Mouse (Mus musculus): ENCODE measurements around the gene H2afj. TPM values are rescaled to one million over a fixed set of nuclear protein-coding genes. Genes with fewer than 3 reads are reported as not detected.

H2afj gene
- polyA plus RNA-seq (2014; fragmentation: Nextera tagmentation; extraction: Ambion mirVana) = 186 and 193 TPM in 2 replicates

DNA sequence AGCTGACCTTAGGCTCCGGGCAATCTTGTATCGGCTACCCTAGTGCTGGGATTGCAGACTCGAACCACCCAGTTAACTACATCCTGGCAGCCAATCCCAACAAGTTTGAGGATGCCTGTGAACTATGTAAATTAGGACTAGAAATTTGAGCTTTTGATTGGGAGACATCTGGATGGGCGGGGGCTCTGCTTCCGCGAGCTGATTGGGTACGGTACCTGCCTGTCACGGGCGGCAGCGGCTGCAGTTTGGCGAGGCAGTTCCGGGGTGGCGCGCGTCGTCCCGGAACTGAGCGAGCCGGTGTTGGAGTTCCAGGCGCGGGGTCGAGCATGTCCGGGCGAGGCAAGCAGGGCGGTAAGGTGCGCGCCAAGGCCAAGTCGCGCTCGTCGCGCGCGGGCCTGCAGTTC lies at the start of gene H2afj:
Gene H2afj (plus strand): TSS at position 231 of the 404 bp plus-strand sequence.
- Histone ChIP-seq H3K4me2 (peak within 1 kb of the TSS; percentile 72), H3K4me1 (replicated peaks; ENCODE audit: control insufficient read depth, insufficient read depth, low read length) (peaks cover 11% of the 10 kb centered on the region), H3K4me3 (ENCODE audit: low read depth, low read length) (peak within 1 kb of the TSS; percentile 73), H3K27ac (ENCODE audit: low read depth, low read length) (peak within 1 kb of the TSS; percentile 76), H3K36me3 (ENCODE audit: control insufficient read depth, insufficient read depth, low read length) (peaks cover 2% of the 10 kb centered on the region; the same call in 1 of the 2 replicates), H3K9me3 (ENCODE audit: control insufficient read depth, low read length) (no peaks in the 10 kb centered on the region), H3K9ac (ENCODE audit: low read depth, low read length) (peak within 1 kb of the TSS; percentile 88), H3K27me3 (replicated peaks; ENCODE audit: control insufficient read depth, insufficient read depth, low read length) (no peaks in the 10 kb centered on the region)
- ATAC-seq (replicated peaks; ENCODE audit: low FRiP score) = peak; percentile 77
- DNase-seq (ENCODE audit: low spot score) = peak; percentile 99
- WGBS = 0% methylated on average over 34 of the region's 34 CpGs

GRCm38 (mm10) chr6:136763912-136764311 lies 44.1 kb upstream of the H2afj start:
- WGBS = 52% methylated on average over 1 of the region's 1 CpGs
- H3K9me3 ChIP-seq (ENCODE audit: control insufficient read depth, low read length) = no peaks in the 10 kb centered on the region
- ATAC-seq (replicated peaks; ENCODE audit: low FRiP score) (no peak), DNase-seq (ENCODE audit: low spot score) (no peak)
- no peak overlapping the region for H3K4me2 ChIP-seq
- no peak overlapping the region for H3K27ac ChIP-seq (ENCODE audit: low read depth, low read length)
- H3K4me1 ChIP-seq (replicated peaks; ENCODE audit: control insufficient read depth, insufficient read depth, low read length) = no peaks in the 10 kb centered on the region
- no peaks in the 10 kb centered on the region for H3K36me3 ChIP-seq (ENCODE audit: control insufficient read depth, insufficient read depth, low read length)
- no peak overlapping the region for H3K4me3 ChIP-seq (ENCODE audit: low read depth, low read length)
- no peaks in the 10 kb centered on the region for H3K27me3 ChIP-seq (replicated peaks; ENCODE audit: control insufficient read depth, insufficient read depth, low read length)
- no peak overlapping the region for H3K9ac ChIP-seq (ENCODE audit: low read depth, low read length)

DNA sequence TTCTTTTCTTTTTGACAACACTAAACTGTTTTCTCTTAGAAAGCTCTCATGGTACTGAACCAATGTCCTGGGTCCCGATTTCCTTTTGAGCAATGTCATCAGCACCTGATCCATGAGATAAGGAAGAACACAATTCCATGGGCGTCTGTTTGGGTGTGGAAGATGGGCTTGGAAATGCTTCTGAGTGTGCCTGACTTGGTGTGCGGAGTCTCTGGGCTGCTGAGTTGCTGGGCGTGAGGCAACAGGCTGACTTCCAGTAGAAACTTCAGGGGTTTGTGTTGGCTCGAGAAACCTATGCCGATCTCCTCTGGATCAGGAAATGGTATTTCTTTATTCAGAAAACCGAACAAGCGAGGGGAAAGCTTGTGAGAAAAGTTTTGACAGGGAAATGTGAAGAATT lies 38.9 kb upstream of the H2afj start:
- H3K27ac ChIP-seq (ENCODE audit: low read depth, low read length) = no peak overlapping the region
- no peak overlapping the region for H3K4me3 ChIP-seq (ENCODE audit: low read depth, low read length)
- H3K36me3 ChIP-seq (ENCODE audit: control insufficient read depth, insufficient read depth, low read length) = no peaks in the 10 kb centered on the region
- no peaks in the 10 kb centered on the region for H3K9me3 ChIP-seq (ENCODE audit: control insufficient read depth, low read length)
- no peaks in the 10 kb centered on the region for H3K4me1 ChIP-seq (replicated peaks; ENCODE audit: control insufficient read depth, insufficient read depth, low read length)
- DNase-seq (ENCODE audit: low spot score) = no peak
- H3K27me3 ChIP-seq (replicated peaks; ENCODE audit: control insufficient read depth, insufficient read depth, low read length) = no peaks in the 10 kb centered on the region
- no peak overlapping the region for H3K9ac ChIP-seq (ENCODE audit: low read depth, low read length)
- ATAC-seq (replicated peaks; ENCODE audit: low FRiP score) = no peak
- no peak overlapping the region for H3K4me2 ChIP-seq
- WGBS = 77% methylated on average over 8 of the region's 8 CpGs

- H3K9me3 ChIP-seq (ENCODE audit: control insufficient read depth, low read length) = no peaks in the 10 kb centered on the region
Observed at GRCm38 (mm10) chr6:136769859-136770258, 38.2 kb upstream of the H2afj start.

GRCm38 (mm10) chr6:136776392-136776791 lies 31.7 kb upstream of the H2afj start:
- DNase-seq (ENCODE audit: low spot score) (no peak), ATAC-seq (replicated peaks; ENCODE audit: low FRiP score) (no peak)
- Histone ChIP-seq H3K4me2 (no peak overlapping the region), H3K27me3 (replicated peaks; ENCODE audit: control insufficient read depth, insufficient read depth, low read length) (no peaks in the 10 kb centered on the region), H3K36me3 (ENCODE audit: control insufficient read depth, insufficient read depth, low read length) (no peaks in the 10 kb centered on the region), H3K9me3 (ENCODE audit: control insufficient read depth, low read length) (no peaks in the 10 kb centered on the region), H3K9ac (ENCODE audit: low read depth, low read length) (no peak overlapping the region), H3K4me1 (replicated peaks; ENCODE audit: control insufficient read depth, insufficient read depth, low read length) (no peaks in the 10 kb centered on the region), H3K4me3 (ENCODE audit: low read depth, low read length) (no peak overlapping the region), H3K27ac (ENCODE audit: low read depth, low read length) (no peak overlapping the region)
- 80% methylated on average over 1 of the region's 1 CpGs for WGBS

More at GRCm38 (mm10) chr6:136769859-136770258, 38.2 kb upstream of the H2afj start:
- no peaks in the 10 kb centered on the region for H3K36me3 ChIP-seq (ENCODE audit: control insufficient read depth, insufficient read depth, low read length)
- no peaks in the 10 kb centered on the region for H3K27me3 ChIP-seq (replicated peaks; ENCODE audit: control insufficient read depth, insufficient read depth, low read length)
- no peak overlapping the region for H3K4me2 ChIP-seq
- no peak for DNase-seq (ENCODE audit: low spot score)
- no peaks in the 10 kb centered on the region for H3K4me1 ChIP-seq (replicated peaks; ENCODE audit: control insufficient read depth, insufficient read depth, low read length)
- 76% methylated on average over 7 of the region's 7 CpGs for WGBS
- no peak overlapping the region for H3K27ac ChIP-seq (ENCODE audit: low read depth, low read length)
- no peak overlapping the region for H3K4me3 ChIP-seq (ENCODE audit: low read depth, low read length)
- H3K9ac ChIP-seq (ENCODE audit: low read depth, low read length) = no peak overlapping the region
- no peak for ATAC-seq (replicated peaks; ENCODE audit: low FRiP score)

- 81% methylated on average over 20 of the region's 20 CpGs for WGBS
- ATAC-seq (replicated peaks; ENCODE audit: low FRiP score) = no peak
Observed at GRCm38 (mm10) chr6:136781377-136781986, 26.6 kb upstream of the H2afj start, which contains the start of gene Gucy2c. Gene Gucy2c, minus strand, starts transcription at chr6:136781765.

DNA sequence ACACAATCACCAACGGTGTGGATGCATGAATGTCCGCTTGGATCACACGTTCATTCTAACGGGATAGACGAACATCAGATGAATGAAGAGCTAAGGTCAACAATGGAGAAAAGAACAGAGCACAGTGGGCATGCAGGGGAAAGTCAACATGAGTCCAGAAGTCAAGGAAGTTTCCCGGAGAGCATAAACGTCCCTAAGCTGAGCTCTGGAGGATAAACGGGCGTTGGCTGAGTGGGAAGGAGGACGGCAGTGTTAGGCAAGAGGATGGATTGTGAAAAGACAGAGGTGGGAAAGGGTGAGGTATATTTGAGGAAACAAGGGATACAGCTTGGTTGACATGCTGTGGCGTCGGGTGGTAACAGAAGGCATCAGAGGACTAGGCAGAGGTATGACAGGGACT lies 25.9 kb upstream of the H2afj start:
- Histone ChIP-seq H3K9ac (ENCODE audit: low read depth, low read length) (no peak overlapping the region), H3K36me3 (ENCODE audit: control insufficient read depth, insufficient read depth, low read length) (no peaks in the 10 kb centered on the region), H3K4me3 (ENCODE audit: low read depth, low read length) (no peak overlapping the region), H3K4me2 (no peak overlapping the region), H3K9me3 (ENCODE audit: control insufficient read depth, low read length) (no peaks in the 10 kb centered on the region), H3K27ac (ENCODE audit: low read depth, low read length) (no peak overlapping the region), H3K27me3 (replicated peaks; ENCODE audit: control insufficient read depth, insufficient read depth, low read length) (no peaks in the 10 kb centered on the region), H3K4me1 (replicated peaks; ENCODE audit: control insufficient read depth, insufficient read depth, low read length) (no peaks in the 10 kb centered on the region)
- 88% methylated on average over 12 of the region's 12 CpGs for WGBS
- no peak for ATAC-seq (replicated peaks; ENCODE audit: low FRiP score)
- DNase-seq (ENCODE audit: low spot score) = no peak

More at GRCm38 (mm10) chr6:136781377-136781986, 26.6 kb upstream of the H2afj start, which contains the start of gene Gucy2c:
- no peak within 1 kb of the TSS for H3K9ac ChIP-seq (ENCODE audit: low read depth, low read length)
- no peaks in the 10 kb centered on the region for H3K9me3 ChIP-seq (ENCODE audit: control insufficient read depth, low read length)
- H3K36me3 ChIP-seq (ENCODE audit: control insufficient read depth, insufficient read depth, low read length) = no peaks in the 10 kb centered on the region
- H3K4me1 ChIP-seq (replicated peaks; ENCODE audit: control insufficient read depth, insufficient read depth, low read length) = no peaks in the 10 kb centered on the region
- no peak within 1 kb of the TSS for H3K27ac ChIP-seq (ENCODE audit: low read depth, low read length)
- H3K4me2 ChIP-seq = no peak within 1 kb of the TSS
- H3K27me3 ChIP-seq (replicated peaks; ENCODE audit: control insufficient read depth, insufficient read depth, low read length) = no peaks in the 10 kb centered on the region
- no peak within 1 kb of the TSS for H3K4me3 ChIP-seq (ENCODE audit: low read depth, low read length)
- no peak for DNase-seq (ENCODE audit: low spot score)

GRCm38 (mm10) chr6:136782761-136783160 lies 25.3 kb upstream of the H2afj start:
- Histone ChIP-seq H3K9me3 (ENCODE audit: control insufficient read depth, low read length) (no peaks in the 10 kb centered on the region), H3K4me3 (ENCODE audit: low read depth, low read length) (no peak overlapping the region), H3K27me3 (replicated peaks; ENCODE audit: control insufficient read depth, insufficient read depth, low read length) (no peaks in the 10 kb centered on the region), H3K9ac (ENCODE audit: low read depth, low read length) (no peak overlapping the region), H3K36me3 (ENCODE audit: control insufficient read depth, insufficient read depth, low read length) (no peaks in the 10 kb centered on the region), H3K4me2 (no peak overlapping the region), H3K27ac (ENCODE audit: low read depth, low read length) (no peak overlapping the region), H3K4me1 (replicated peaks; ENCODE audit: control insufficient read depth, insufficient read depth, low read length) (no peaks in the 10 kb centered on the region)
- WGBS = 86% methylated on average over 9 of the region's 9 CpGs
- ATAC-seq (replicated peaks; ENCODE audit: low FRiP score) (no peak), DNase-seq (ENCODE audit: low spot score) (no peak)

DNA sequence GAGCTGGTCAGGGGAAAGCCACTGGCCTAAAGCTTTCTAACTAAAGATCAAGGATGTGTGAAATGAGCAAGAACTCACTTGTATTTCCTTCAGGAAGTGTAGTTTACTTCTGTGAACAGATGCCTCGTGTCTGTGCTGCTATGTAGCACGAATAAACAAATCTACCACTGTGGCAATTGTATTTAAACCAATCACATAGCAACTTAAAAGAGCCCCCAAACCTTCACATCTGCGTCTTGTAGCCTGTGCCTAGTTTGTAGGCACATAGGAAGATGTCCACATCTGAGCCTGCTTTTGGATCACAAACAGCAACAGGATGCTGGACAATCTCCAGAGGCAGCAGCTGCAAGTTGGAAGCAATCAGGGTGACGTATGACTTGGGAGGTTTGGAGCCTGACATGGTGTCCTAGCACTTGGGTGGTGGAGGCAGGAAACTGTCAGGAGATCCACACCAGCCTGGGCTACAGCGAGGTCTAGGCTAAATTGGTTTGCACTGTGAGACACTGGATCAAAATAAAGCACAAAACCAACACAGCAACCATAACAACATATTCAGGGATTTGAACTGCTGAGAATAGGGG lies 18.6 kb upstream of the H2afj start:
- Histone ChIP-seq H3K4me3 (ENCODE audit: low read depth, low read length) (no peak overlapping the region), H3K4me2 (no peak overlapping the region), H3K4me1 (replicated peaks; ENCODE audit: control insufficient read depth, insufficient read depth, low read length) (no peaks in the 10 kb centered on the region), H3K9me3 (ENCODE audit: control insufficient read depth, low read length) (no peaks in the 10 kb centered on the region), H3K36me3 (ENCODE audit: control insufficient read depth, insufficient read depth, low read length) (no peaks in the 10 kb centered on the region), H3K27ac (ENCODE audit: low read depth, low read length) (no peak overlapping the region), H3K27me3 (replicated peaks; ENCODE audit: control insufficient read depth, insufficient read depth, low read length) (no peaks in the 10 kb centered on the region), H3K9ac (ENCODE audit: low read depth, low read length) (no peak overlapping the region)
- no peak for ATAC-seq (replicated peaks; ENCODE audit: low FRiP score)
- 64% methylated on average over 5 of the region's 5 CpGs for WGBS
- no peak for DNase-seq (ENCODE audit: low spot score)

All from liver, embryonic 11.5 days (tissue).